Mouse (Mus musculus) G1E-ER4 (cell line): ENCODE data around the gene Slc39a13. TPM values are rescaled to one million over a fixed set of nuclear protein-coding genes. Genes with fewer than 3 reads are reported as not detected.

Experiments used
- GATA1 ChIP-seq: IDR thresholded peaks from one replicate; pipeline ENCODE4 v1.8.0; 2012; ENCODE audit warnings: low read length, inconsistent platforms
- polyA plus RNA-seq: library from polyadenylated mRNA; stranded (reverse); fragments of >175 nt; gene quantifications from 2 replicates; pipeline ENCODE4 v1.2.3, GENCODE M21; 2012

The Slc39a13 gene
- polyA plus RNA-seq, 1 experiment: 11.5 TPM

GRCm38 (mm10) chr2:91101124-91101740, 31.0 kb upstream of the Slc39a13 start:
- TF ChIP-seq GATA1: no peak

DNA sequence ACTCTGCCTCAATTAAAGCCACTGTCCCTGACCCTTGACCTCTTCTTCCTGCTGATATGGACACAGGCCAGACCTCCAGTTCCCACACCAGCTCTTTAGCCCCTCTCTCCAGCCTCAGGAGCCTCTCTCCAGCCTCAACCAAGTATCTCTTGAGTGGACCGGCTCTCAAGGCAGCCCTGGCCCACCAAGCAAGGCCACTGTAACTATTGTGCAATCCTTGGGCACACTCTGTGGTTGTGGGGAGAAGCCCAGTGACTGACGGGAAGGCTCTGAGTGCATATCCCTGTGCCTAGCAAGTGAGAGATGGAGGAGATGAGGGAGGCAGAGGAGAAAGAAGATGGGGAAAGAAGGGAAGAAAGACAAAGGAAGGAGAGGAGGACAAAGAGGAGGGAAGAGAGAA, 27.9 kb upstream of the Slc39a13 start:
- no peak for TF ChIP-seq GATA1

DNA sequence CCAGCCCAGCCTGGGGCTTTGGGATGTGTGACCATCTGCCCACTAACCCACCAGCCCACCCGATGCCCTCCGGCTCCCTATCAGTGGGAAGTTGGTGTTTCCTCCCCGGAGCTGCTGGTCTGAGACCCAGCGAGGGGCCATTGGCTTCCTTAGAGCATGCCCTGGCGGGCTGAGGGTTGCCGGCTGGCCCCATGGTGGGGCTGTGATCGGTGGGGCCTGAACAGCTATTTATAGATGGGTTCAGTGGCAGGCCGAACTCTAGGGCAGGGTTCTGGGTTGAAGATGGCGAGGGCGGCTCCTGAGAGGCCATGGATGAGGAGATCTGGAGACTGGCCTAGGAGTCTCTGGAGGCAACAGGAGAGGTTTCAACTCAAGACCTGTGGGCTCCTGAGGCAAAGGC, 26.8 kb upstream of the Slc39a13 start:
- no peak for TF ChIP-seq GATA1

DNA sequence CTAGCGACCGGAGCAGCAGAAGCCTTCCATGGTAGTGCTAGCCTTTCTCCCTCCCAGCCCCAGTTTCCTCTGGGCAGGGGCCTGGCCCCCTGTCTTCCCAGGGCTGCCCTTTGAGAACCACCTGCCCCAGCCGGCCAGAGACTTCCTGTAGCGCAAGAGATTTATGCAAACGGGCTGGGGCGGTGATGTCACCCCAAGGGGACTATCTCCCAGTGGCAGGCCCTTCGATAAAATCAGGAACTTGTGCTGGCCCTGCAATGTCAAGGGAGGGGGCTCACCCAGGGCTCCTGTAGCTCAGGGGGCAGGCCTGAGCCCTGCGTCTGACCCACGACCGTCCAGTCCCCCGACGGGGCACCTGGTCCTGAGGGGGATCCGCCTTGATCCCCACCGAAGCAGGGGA, 26.3 kb upstream of the Slc39a13 start:
- peak; percentile 15 for TF ChIP-seq GATA1

DNA sequence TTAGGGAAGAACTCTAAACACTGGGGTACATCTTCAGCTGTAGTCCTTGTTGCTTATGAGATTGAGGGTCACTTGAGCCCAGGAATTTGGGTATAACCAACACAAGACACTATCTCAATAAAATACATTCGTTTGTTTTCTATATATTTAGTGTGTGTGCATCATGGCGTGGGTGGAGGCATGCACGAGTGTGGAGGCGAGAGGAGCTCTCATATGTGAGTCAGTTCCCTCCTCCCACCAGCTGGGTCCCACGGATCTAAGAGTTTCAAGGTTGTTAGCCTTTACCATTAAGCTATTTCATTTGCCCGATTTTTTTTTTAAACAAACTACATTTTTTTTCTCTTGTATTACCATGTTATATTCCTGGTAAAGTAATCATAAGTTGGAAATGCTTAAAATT, 20.6 kb upstream of the Slc39a13 start:
- TF ChIP-seq GATA1: no peak

- TF ChIP-seq GATA1: no peak
These were observed 20.0 kb upstream of the Slc39a13 start for GRCm38 (mm10) chr2:91090208-91090607.

DNA sequence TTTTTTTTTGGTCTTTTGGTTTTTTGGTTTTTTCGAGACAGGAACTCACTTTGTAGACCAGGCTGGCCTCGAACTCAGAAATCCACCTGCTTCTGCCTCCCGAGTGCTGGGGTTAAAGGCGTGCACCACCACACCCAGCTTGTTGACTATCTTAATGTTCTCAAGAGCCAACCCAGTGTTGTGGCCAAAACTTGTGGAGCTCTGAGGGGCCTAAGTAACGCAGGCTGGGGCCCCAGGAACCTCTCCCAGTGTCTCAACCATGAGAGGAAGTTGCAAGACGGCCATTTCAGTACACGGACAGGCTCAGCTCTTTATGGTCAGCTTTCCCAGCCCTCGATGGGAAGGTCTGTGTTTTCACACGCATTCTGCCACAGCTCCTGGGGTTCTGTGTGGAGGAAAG, 18.8 kb upstream of the Slc39a13 start:
- no peak for TF ChIP-seq GATA1

- no peak for TF ChIP-seq GATA1
These were observed 17.2 kb upstream of the Slc39a13 start for GRCm38 (mm10) chr2:91087453-91087852.

- no peak for TF ChIP-seq GATA1
These were observed 16.4 kb upstream of the Slc39a13 start for GRCm38 (mm10) chr2:91086392-91087237.

GRCm38 (mm10) chr2:91085494-91086391, 15.5 kb upstream of the Slc39a13 start:
- TF ChIP-seq GATA1: no peak

GRCm38 (mm10) chr2:91084179-91084820, 14.1 kb upstream of the Slc39a13 start:
- no peak for TF ChIP-seq GATA1

DNA sequence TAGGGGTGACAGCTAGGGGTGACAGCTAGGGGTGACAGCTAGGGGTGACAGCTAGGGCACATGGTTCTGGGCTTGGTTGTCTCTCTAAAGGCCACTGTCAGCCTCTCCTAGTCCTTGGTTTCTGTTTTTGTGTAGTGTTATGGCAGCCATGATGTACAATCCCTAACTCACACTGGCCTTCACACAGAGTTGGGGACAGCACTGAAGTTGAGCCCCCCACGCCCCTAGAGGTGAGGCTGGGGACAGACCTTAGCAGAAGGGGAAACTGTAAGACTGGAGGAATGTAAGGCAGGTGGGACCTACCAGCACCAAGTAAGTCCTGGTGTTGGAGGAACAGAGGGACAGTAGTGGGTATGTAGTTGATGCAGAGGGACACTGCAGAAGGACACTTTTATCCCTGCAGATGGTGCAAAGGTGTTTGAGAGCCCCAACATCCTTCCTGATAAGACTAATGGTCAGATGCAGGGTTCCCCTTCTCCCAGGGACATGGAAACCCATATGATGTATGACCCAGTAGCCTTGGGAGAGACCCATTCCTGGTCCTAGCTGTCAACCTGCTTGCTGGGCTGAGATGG, 13.2 kb upstream of the Slc39a13 start:
- TF ChIP-seq GATA1: no peak

GRCm38 (mm10) chr2:91082844-91083243, 12.6 kb upstream of the Slc39a13 start:
- no peak for TF ChIP-seq GATA1

DNA sequence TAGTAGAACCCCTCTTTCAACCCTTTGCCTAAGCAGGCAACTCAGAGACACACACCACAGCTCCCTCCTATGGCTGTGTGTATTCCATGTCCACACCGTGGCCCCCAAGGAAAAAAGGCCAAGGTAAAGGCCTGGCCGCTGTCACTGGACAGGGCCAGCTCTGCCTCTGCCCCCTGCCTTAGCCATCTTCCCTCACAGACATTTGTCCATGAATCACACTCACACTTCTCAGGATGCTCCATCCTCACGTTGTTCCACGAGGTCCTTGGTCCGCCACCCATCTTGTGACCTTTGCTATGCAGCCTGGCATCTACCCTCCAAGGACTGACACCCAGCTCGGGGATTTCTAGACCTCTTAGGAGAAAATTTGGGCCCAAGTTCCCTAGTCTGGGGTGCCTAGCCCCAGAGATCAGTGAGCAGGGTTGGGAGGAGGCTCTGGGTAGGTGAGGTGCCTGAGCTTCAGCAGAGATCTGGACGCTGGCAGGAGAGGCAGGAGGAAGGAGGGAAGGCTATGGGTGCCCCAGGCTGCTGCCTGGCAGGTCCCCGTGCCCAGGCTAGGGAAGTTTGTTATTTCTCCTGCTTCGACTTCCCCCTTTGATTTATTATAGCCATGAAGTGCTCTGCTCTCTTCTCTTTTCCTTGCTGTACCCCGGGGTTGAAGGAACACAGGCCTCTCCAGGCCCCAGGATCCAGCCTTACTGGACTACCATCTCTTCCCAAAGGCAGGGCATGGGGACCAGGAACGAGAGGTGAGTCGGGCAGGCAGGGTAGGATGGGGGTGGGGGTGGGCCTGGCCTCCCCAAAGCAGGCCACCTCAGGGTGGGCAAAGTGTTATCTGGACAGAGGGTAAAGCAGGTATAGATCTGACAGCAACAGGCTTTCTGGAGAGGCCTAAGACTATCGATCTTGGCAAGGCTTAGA, 11.8 kb upstream of the Slc39a13 start, which contains the start of gene Spi1:
Gene Spi1, plus strand, starts transcription at position 616 of the 921 bp plus-strand sequence.
- TF ChIP-seq GATA1: no peak
